Mouse (Mus musculus) cerebellum, postnatal 14 days (tissue): ENCODE data around the gene Gpr152.
"Not testable (repeated sequence)": the region's sequence is repeated elsewhere in the genome, so short reads cannot be mapped to it uniquely, and the experiment has no call there.

Source experiments
- DNase-seq, 2 experiments: peaks; one replicate each; pipeline ENCODE4 v3.0.0; 2021; ENCODE audit warnings: mixed read lengths in 2 of 2

Gene Gpr152

DNA sequence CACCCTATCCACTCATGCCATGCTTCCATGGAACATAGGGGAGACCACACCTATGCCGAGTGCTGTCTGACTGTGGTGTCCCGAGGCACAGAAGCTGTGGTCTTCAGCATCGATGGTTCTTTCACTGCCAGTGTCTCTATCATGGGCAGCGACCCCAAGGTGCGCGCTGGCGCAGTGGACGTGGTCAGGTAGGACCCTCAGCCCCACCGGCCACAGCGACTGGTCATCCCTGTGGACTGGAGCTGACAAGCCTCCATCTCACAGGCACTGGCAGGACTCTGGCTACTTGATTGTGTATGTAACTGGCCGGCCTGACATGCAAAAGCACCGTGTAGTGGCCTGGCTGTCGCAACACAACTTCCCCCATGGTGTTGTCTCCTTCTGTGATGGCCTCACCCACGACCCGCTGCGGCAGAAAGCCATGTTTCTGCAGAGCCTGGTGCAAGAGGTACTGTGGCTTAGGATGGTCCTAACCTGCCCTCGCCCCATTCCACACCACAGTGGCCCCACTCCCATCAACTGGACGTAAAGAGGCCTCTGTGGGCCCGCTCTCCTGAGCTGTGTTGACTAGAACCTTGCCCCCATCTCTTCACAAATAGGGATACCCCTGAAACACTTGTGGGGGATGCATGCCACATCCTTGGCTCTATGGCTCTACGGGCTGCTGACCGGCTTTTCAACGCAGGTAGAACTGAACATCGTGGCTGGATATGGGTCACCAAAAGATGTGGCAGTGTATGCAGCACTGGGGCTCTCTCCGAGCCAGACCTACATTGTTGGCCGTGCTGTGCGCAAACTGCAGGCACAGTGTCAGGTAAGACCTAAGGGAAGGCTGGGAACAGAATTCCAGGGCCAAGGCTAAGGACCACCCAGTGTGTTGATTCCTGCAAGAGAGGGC is 27.3 kb upstream of the Gpr152 start:
- DNase-seq = no peak

DNA sequence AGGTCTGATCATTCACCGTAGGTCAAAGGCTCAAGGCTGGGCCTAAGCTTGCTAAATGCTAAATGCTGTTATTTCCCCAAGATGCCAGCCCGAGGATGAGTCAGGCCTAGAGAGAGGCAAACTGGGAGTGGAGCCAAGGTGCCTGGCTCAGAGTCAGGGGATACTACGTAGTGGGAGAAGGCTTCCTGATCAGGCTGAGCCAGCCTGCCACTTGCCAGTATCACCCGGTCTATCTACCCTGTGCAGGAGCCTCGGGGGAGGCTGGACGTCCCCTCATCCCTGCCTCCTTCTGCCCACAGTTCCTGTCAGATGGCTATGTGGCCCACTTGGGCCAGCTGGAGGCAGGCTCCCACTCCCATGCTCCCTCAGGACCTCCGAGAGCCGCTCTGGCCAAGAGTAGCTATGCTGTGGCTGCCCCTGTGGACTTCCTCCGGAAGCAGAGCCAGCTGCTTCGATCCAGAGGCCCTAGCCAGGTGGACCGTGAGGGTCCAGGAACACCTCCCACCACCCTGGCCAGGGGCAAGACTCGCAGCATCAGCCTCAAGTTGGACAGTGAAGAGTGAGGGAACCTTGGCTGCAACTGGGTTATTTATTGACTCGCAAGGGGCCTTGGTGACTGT is 26.3 kb upstream of the Gpr152 start:
- peak; percentile 95 to 98 for DNase-seq

DNA sequence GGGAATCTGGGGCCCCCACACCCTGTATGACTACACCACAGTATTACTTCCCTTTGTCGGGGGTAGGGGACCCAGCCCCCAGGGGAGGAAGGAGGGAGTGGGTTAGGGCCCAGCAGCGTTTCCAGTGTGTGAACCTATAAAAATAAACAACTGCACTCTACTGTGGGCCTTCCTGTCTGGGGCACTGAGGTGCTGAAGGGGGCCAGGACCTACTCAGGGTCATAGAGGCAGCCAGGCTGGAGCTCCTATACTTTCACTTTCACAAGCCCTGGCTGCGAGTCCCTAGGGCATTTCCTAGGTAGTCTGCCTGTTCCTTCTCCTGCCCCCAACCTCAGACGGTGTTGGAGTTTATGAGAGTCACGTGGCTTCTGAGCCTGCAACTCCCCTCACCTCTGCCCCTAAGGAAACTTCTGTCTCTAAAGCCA is 25.8 kb upstream of the Gpr152 start:
- DNase-seq = no peak

DNA sequence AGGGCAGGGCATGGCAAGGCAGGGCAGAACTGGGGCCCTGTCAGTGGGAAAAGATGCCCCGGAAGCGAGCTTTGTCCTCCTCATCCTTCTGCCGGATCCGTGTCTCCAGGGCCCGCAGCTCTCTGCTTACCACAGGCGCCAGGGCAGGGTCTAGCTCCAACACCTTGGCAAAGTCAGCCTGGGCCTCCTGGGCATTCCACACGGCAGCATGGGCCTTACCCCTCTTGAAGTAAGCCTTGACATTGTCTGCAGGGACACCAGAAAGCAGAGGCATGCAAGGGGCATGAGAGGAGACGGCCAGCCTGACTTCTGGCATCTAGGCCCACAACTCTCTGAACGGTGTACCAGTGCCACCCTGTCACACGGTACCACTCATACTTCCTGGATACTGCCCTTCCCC is 25.0 kb upstream of the Gpr152 start:
- DNase-seq = no peak

DNA sequence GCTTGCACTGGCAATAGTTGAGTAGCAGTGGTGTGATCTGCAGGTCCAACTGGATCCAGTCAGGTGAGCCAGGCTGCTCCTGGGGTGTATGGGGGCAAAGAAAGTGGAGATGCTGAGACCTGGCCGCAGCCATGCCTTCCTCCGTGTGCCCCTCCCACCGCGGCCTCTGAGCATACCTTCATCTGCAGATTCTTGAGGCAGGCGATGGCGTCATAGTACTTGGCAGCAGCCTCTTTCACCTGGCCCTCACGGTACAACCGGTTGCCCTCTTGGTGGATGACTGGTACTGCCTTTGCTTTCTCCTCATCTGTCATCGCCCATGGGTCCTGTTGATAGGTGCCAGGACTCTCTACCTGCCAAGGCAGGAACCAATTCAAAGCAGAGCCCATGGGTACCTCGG is 24.4 kb upstream of the Gpr152 start:
- DNase-seq = no peak

DNA sequence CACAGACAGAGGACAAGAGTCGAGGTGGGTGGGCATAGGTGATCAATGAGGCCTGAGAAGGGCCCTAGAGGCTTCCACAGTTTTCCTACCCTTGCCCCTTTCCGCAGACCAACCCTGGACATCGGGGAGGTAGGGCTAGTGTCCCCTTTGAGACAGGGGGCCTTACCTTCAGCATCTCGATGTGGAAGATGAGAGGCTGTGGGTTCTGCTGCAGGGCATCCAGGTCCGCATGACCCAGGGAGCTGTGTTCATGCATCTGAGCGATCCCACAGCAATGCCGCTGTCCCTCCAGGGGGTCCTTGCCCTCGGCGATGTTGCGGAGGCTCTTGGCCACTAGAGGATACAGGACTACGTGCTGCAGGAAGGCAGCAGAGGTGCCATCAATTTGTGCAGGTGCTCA is 23.8 kb upstream of the Gpr152 start:
- no peak for DNase-seq

DNA sequence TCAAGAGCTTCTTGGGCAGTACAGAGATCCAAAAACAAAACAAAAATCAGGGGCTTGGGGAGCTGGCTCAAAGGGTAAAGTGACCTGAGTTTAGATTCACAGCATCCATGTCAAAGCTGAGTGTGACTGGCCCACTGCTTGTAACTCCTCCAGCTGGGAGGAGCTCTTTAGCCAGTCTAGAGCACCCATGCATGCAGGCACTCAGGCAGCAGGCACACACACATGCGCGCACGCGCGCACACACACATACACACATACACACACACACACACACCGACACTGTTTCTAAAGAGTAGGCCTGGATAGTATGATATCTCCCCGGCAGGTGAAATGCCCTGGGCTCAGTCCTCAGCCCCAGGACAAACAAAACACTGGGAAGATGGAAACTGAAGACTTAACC is 22.6 kb upstream of the Gpr152 start:
- no peak for DNase-seq

DNA sequence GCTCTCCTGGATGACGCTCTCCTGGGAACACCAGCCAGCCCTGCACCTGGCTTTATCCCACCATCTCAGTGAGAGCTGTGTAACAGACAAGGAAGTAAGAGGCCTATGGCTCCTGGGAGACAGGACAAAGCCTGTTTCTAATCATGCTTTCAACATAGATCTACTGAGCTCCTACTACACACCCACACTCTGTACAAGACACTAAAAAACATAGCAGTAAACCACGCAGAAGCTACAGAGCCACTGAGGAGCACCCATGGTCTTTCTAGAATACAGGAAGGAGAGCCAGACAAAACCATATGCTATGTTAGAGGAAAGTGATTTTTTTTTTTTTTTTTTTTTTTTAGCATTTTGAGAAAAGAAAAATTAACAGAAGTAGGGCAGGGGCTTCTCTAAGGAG is 21.2 kb upstream of the Gpr152 start:
- no peak for DNase-seq

DNA sequence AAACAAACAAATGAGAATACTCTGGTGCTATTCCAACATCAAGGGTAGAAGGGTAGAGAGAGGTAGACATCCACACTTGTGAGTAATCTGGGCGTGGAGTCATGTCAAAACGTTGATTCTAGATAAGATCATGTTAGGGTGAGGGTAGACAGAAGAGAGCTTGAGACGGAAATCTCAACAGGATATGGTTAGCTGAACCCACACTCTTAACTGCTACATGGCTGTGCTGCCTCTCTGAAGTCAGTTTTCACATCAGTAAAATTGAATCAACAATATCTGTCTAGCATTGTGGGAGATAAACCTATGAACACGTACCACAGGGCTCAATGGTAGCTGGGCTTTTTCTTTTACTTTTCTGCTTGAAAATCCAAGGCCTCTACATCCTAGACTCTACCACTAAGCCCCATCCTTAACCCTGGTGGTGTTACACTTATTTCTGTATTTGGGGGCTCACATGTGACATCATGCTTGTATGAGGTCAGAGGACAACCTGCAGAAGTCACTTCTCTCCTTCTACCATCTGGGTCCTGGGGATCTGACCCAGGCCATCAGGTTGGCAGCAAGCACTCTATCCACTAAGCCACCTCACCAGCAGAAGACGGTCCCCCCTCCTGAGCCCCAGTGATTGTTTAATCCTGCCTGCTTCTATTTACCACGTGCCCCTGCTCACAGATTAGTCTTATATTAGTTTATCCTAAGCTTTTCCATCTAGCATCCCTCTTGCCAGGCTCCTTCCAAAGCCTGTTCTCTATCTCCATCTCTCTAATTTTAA is 19.7 kb upstream of the Gpr152 start:
- no peak for DNase-seq

DNA sequence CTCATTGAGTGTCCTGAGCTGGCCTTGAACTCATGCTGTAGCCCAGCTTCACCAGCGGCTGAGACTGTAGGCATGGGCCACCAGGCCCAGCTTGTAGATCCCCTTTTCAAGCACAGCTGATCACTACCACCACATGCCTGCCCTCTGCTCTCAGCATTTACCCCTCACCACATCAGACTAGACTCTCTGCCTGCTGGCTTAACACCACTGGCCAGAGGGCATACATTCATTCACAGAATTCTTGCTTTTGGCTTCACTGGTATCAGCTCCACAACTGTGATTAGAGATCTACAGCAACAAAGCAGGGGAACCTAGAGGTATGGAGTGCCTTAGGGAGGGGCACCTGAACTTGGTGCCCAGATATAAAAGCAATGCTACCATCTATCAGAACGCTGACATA is 19.1 kb upstream of the Gpr152 start:
- DNase-seq = no peak

DNA sequence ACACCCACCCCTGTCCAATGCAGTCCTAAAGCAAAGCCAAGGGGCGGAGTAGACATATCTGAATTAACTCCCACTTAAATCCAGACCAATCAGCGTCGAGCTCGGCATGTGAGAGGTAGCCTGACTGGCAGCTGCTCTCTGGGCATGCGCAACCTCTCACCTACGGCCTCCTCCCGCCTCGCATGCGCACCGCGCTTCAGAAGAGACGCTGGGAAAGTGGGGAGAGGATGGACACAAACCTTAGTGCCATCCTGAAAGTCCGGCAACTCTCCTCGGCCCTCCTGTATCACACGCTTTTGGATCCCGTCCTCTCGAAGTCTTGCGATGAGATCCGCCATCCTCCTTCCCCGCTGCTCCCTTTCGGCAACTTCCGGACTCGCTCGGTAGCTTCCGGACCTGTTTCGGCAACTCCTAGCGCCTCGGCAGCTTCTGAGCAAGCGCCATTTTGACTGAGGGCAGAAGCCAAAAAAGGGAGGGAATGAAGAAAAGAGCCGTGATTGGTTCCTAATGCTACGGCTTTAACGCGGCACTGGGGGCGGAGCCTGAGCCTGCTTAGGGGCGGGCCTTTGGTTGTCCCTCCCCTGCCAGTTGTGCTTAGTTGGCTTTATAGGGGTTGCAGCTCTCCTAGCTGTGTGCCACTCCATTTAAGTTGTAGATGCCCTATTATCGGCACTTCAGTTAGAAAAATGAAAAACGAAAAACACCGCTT is 18.3 kb upstream of the Gpr152 start:
- peak; percentile 99 to 100 for DNase-seq

DNA sequence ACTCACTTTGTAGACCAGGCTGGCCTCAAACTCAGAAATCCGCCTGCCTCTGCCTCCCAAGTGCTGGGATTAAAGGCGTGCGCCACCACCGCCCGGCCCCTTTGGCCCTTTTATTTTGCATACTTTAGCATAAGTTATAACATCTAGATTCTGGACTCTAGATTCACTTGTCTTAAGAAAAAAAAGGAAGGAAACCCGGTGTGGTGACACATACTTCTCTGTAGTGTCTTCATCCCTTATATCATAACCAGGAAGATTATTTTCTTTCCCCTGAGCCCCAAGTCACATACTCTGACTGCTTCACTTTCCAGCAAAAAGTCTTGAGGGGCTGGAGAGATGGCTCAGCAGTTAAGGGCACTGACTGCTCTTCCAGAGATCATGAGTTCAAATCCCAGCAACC is 17.7 kb upstream of the Gpr152 start:
- not testable (repeated sequence) for DNase-seq

DNA sequence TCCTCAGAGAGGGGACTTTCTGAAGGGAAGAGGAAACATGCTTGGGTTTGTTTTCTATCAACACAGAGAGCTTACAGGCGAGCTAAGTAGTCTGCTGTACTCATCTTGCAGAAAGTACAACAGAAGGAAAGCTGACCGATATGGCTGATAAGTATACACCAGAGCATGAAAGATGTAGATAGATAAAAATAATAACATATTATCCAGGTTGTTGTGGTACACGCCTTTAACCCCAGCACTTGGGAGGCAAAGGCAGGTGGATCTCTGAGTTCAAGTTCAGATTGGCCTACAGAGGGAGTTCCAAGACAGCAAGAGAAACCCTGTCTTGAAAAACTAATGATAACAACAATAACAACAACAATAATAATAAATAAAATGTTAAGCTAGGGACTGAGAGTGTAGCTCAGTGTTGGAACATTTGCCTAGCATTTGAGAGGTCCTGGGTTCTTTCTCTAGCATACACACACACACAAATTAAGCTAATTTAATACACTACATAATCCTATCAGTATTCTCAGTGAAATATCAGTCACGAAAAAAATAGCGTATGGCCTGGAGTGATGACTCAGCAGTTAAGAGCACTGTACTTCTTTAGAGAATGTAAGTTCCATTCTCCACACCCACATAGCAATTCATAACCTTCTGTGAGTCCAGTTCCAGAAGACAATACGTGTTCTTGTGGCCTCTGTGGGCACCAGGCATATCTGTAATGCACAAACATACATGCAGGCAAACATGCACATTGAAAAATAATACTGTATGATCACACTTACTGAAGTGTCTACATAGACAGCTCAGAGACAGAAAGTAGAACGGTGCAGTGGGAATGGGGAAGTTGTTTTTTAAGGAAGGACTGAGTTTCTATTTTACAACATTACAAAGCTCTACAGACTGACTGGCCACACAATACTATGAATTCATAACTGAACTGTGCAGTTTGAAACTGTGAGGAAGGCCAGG is 16.9 kb upstream of the Gpr152 start:
- no peak for DNase-seq

DNA sequence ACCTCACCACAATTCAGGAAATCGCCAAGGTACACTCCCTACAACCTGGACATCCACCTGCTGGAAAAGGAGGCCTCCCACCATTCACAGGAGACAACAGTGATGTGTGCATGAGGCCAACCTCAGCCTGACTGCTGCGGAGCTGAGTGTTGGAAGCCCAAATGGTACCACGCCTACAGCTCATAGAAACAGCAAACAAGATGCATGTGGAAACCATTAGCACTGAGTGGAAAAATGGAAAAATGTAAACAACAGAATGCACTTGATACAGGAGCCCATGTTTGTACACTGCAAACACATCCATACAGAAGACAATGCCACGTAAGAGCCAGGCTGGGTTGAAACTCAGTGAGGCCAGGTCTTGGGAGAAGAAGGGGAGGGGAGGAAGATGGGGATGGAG is 15.2 kb upstream of the Gpr152 start:
- DNase-seq = no peak

DNA sequence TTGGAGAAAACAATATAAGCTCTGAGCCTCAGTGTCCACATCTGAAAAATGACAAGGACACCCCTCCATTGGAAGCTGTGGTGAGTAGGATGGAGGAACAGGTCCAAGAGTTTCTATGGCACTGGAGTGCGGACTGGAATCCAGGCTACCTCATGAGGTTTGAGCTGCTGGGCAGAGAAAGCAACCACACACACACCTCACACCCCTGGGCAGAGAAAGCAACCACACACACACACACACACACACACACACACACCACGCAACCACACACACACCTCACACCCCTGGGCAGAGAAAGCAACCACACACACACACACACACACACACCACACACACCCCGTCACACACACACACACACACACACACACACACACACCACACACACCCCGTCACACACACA is 14.3 kb upstream of the Gpr152 start:
- DNase-seq = not testable (repeated sequence)

DNA sequence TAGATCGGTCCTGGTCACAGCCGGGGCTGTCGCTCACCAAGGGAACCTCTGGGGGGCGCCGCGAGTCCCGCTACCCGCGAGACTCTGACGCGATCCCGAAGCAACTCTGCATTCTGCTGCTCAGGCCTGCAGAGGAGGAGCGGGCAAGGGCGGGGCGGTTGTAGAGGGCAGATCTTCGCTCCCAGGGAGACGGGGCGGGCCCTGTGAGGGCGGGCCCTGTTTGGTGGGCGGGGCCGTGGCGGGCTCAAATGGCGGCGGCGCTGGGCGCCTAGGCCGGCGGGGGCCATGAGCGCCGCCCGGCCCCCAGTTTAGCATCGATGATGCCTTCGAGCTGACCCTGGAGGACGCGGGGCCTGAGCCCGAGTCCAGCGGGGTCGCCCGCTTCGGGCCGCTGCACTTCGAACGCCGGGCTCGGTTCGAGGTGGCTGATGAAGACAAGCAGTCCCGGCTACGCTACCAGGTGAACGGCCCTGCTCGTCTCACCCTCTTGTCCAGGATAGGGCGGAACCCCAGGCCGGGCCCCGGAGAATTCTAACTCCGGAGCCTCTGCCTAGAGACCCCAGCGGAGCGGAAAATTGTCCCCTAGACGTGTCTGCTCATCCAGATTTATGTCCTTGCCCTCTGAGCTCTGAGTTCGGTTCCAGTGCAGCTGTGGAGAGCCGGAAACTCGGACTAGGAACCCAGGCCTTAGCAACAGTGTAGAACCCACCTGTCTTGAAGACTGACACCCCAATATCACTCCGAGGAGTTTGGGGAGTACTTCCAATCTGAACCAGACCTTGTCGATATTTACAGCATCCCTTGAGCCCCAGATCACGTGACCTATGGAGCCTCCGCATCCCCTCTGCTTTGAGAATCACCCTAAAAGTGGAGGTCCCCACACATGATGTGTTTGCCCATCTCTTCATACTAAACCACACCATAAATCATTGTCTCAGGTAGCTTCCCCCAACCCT is 13.6 kb upstream of the Gpr152 start, which contains the start of gene Aip:
Gene Aip, minus strand, starts transcription at position 118 of the 956 bp plus-strand sequence.
- peak; percentile 98 to 99 for DNase-seq

DNA sequence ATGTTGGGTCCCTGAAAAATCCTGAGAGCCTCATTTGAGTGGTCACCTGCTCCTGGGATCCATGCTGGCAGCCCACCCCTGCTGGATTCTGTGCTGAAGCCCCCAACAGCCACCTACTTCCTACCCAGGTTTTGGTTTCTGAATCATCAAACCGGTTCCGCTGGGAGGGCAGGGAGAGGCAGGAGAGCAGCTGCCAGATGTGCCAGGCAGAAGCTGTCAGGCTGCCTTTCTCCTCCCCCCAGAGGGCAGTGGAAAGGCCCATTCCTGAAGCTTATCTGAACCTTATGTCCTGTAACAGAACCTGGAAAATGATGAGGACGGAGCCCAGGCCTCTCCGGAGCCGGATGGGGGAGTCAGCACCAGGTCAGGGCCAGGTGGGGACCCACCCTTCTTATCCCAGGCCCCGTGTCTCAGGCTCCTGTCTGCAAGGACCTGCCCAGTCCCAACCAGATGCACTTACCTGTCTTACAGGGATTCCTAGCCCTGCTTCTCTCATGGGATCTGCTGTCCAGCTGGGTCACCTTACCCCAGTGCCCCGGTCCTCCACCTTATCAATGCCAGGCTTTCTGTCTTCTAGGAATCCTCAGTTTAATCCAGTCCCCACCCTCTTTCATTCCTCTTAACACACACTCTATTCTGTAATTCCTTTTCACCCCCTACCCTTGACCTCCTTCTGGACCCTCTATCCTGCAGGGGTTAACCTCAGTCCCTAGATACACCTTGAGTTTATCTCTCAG is 12.7 kb upstream of the Gpr152 start:
- DNase-seq = no peak

DNA sequence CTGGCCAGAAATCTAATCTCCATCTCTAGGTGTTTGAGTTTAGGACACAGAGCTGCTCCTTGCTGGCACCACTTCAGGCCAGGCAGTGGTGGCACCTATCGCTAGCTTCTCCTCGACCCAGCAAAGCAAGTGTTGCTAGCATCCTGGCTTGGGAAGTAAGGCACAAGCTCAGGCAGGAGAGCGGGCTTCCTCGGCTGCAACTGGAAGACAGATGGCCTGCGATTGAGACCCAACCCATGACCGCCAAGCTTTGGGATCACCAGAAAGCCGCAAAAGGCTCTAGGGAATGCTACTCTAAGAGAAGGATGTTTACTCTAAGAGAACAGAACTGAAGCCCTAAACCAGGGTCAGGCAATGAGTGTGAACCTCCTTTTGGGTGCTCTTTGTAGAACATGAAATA is 10.1 kb upstream of the Gpr152 start:
- DNase-seq = no peak

DNA sequence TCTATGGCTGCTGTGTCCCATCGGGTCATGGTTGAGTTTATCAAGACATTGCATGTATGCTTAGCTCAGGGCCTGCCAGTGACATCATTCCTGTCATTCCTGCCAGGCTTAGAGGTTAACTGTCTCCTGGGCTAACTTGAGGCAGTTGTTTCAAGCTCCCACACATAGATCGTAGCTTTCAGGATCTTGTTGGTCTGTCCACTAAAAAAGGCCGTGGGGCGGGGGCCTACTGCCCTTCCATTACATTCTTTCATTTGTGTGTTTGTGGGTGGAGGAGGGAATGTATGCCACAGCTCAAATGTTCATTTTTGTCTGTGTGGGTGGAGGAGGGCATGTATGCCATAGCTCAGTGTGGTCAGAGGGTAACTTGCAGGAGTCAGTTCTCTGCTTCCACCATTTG is 9.5 kb upstream of the Gpr152 start:
- DNase-seq = no peak

DNA sequence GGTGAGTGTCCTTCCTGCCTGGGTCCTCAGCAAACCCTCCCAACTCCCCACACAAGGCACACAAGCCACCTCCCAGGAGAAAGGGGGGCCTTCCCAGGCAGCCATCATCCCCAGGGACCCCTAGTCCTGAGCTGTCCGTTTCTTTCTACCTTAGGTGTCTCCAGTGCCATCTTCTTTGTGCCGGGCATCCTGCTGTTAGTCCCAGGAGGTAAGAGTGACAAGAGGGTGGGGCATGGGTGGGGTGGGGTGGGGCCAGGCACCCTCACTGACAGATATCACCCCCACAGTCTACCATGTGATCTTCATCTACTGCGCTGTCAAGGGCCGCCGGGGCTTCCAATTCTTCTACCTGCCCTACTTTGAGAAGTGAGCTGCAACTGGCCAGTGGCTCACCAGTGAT is 8.5 kb upstream of the Gpr152 start:
- no peak for DNase-seq
